In genomic region chr1:180916425-180916824, GRCm38 (mm10) we compare ENCODE assay signal across 15 mouse cellular contexts. TPM values are rescaled to one million over a fixed set of nuclear protein-coding genes. Genes with fewer than 3 reads are reported as not detected.
"Had no signal": no experiment of that assay in that cellular context is flagged by ENCODE, and none has a peak within 500 bp of the region (broad histone marks: within the 10 kb centered on the region; RNA-seq: fewer than 3 reads in every experiment).

No protein-coding gene starts in this region.

- ATAC-seq: liver, postnatal 0 days; midbrain, embryonic 13.5 days had no signal

- H3K27me3 ChIP-seq: limb, embryonic 12.5 days; liver, embryonic 13.5 days; lung, embryonic 15.5 days; midbrain, embryonic 13.5 days; neural tube, embryonic 15.5 days had no signal

- H3K36me3 ChIP-seq: limb, embryonic 12.5 days; liver, embryonic 13.5 days; lung, embryonic 15.5 days; midbrain, embryonic 13.5 days; neural tube, embryonic 15.5 days had no signal

- DNase-seq: kidney, adult 8-10 months; kidney, postnatal 25 days; layer of hippocampus, postnatal 36 days; liver; liver, embryonic 13.5 days; liver, postnatal 0 days; thymus, adult 18-20 months; thymus, postnatal 25 days had no signal

RNA-seq across cellular contexts. Expression of gene Lefty1, which starts 18.4 kb away (rescaled TPM):
- polyA plus RNA-seq: midbrain, embryonic 13.5 days had no signal

RNA-seq across cellular contexts. Expression of gene Lefty2, which starts 23.5 kb away (rescaled TPM):
- total RNA-seq: megakaryocyte progenitor cell, adult 5-6 weeks had no signal
- polyA plus RNA-seq: limb, embryonic 12.5 days; liver, embryonic 13.5 days; liver, postnatal 0 days; neural tube, embryonic 11.5 days; stomach, embryonic 14.5 days had no signal
